Mouse (Mus musculus): ENCODE measurements around the gene Btg1.

DNA sequence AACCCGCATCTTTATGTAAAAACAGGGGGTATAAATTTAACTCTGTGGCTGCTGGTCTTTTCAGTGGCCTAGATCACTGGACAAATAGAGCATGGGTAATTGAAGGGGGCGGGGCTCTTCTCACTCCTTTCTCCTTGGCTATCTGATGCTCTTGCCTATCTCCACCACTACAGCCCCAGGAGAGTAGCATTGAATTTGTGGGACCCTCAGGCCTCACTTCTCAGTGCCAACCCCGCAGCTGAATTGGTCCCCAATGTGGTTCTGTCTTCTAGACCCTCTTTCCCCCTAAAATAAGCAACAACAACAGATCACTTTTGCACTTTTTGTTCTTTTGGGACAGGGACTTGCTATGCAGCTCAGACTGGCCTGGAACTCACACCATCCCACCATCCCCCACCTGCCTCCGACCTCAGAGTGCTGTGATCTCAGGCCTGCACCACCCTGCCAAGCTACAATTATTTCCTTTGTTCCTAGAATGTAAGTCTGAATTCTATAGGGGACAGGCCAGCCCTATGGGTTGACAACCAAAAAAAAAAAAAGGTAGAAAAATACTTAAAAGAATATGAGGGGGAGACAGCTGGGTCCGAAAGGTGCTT lies 30.2 kb downstream of the Btg1 start:
- no peak for TF ChIP-seq POLR2A (IDR thresholded peaks at IDR 0.05; ENCODE audit: low read depth, low read length)
- no peak for TF ChIP-seq CTCF (conservative IDR thresholded peaks at IDR 0.05; ENCODE audit: insufficient read depth, insufficient read length, low read depth, low read length)
